Mouse (Mus musculus) hematopoietic stem cell, adult 5-6 weeks (primary cell): ENCODE results near the gene Rxfp2. TPM values are rescaled to one million over a fixed set of nuclear protein-coding genes. Genes with fewer than 3 reads are reported as not detected.

Experiments used
- ATAC-seq, 2 experiments: fragments of 125-278 bp in 1 of 2; replicated peaks in 1 of 2; 2 replicates each; pipeline ENCODE4 v1.8.0; 2016 to 2017; ENCODE audit warnings: inconsistent platforms in 2 of 2, mild to moderate bottlenecking in 2 of 2, moderate number of reproducible peaks in 2 of 2, low read depth in 1 of 2, moderate TSS enrichment in 1 of 2; ENCODE audit not compliant: low FRiP score in 2 of 2, poor library complexity in 2 of 2, severe bottlenecking in 2 of 2, insufficient read depth in 1 of 2, low TSS enrichment in 1 of 2
- total RNA-seq: library from RNA; stranded (forward); fragments of 172-1452, 232-1000 nt; gene quantifications from 2 replicates; pipeline ENCODE4 v1.2.3, GENCODE M21; 2017

Rxfp2 gene
- total RNA-seq, 1 experiment from 2014 or later, result not detected

DNA sequence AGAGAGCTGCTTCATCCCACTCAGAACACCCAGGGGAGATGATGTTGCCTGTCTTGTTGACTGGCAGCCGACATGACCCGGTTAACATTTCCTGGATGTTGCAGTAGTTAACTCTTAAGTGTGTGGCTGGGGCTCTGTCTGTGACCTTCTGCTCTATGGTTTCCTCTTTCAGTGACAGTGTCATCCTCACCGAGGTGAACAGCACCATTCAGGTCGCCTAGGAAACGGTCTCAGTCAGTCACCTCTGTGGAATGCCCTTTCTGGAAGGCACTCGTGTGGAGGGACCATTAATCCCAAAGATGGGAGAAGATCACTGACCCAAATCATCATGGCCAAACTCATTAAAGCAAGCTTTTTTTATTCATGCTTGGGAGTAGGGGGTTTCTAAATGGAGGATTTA lies 12.7 kb downstream of the Rxfp2 start:
- no peak for ATAC-seq

DNA sequence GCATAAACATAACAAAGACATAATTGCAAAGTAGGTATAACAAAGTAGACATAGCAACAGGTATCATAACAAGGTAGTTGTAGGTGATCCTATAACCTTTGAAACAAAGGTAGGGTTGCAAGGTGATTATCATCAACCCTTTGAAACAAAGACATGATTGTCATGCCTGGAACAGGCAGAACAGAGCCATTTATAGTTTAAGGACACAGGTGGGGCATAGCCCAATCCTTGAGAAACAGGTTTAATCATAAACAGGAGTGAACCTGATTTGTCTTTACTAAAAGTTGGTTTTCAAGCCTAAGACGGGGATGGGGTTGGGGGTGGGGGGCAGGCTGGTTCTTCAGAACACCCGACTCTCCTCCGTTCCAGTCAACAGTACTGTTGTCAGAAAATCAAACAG lies 13.2 kb downstream of the Rxfp2 start:
- no peak for ATAC-seq

GRCm38 (mm10) chr5:150032075-150032492 lies 13.6 kb downstream of the Rxfp2 start:
- no peak for ATAC-seq

DNA sequence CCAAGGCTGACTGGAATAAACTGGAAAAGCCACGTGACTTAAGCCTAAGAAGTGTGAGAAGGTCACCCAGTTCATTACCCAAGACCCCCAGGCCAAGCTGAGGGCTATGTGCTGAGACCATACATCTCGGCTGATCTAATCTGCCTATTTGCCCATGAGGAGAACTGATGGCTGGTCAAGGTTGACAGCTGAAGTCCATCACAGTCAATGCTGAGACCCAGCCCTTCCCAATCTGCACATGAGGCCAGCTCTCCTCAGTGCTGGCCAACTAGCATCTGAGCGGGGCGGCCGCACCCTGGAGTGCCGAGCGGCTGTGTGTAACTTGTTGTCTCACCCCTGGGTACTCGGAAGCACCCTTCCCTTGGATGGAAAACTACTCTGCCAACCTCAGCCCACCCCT lies 17.8 kb downstream of the Rxfp2 start:
- ATAC-seq, result no peak

DNA sequence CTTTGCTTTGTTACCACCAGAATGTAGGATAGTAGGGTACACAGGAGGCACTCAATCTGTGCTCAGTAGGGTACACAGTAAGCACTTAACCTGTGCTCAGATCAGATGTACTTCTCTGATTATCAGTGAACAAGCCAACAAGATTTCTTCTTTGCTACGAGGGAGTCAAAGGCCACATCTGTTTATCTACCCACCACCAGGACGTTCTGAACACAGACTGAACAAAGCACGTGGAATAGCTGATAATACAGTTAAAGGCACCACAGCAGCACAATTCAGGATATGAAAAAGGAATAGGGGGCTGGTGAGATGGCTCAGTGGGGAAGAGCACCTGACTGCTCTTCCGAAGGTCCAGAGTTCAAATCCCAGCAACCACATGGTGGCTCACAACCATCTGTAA lies 18.4 kb downstream of the Rxfp2 start:
- no peak for ATAC-seq

DNA sequence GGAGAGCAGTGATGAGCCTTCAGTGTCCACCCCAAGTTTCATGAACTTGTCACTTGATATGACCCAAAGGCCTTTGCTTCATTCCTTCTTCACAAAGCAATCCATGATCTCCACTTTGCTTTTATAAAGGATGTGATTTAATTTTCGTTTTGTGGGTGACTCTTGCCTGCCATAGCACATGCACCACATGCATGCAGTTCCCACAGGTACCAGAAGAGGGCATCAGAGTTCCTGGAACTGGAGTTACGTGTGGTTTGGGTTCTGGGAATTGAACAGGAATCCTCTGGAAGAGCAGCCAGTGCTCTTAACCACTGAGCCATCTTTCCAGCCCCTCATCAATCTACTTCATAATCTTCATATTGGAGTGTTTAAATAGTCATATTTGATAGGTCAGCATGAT lies 26.1 kb downstream of the Rxfp2 start:
- ATAC-seq, result no peak

- ATAC-seq, result no peak
Observed at GRCm38 (mm10) chr5:150046438-150046837, 28.0 kb downstream of the Rxfp2 start.

- no peak for ATAC-seq
Observed at GRCm38 (mm10) chr5:150049946-150050345, 31.5 kb downstream of the Rxfp2 start.

DNA sequence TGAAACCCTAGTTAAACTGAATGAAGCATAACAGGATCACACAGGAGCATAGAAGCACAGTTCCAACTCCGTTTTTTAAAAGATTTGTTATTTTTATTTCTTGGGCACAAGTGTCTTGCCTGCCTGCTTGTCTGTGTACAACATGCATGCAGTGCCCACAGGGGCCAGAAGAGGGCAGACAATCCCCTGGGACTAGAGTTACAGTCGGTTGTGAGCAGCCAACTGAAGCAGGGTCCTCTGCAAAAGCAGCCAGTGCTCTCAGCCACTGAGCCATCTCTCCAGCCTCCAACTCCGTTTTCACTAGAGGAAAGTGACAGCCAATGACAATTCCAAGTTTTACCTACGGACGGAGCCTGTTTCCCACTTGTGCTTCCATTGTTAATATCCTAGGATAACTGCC lies 33.4 kb downstream of the Rxfp2 start:
- ATAC-seq, result 0 out of 4 replicates have a peak, but pooled peaks of 1 of the 2 experiments have one; percentile 37

GRCm38 (mm10) chr5:150053294-150053693 lies 34.8 kb downstream of the Rxfp2 start:
- ATAC-seq, result no peak

DNA sequence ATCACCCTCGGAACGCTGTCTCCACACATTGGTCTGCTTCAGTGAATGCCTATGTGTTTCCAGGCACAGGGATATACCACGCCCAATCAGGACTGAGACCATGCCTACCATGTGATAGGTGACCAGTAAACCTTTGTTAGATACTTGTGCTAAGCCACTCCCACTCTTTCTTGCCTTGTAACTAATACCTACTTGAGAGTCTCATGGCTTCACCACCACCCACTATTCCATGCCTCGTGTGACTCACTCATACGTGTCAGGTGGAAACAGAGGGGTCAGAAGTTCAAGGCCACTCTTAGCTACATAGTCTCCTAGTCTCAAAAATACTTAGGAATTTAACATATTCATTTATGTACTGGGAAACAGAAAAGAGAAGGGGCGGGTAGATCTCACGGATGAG lies 35.5 kb downstream of the Rxfp2 start:
- no peak for ATAC-seq

- peak; percentile 49 to 51; a peak in 2 of 4 replicates for ATAC-seq
Observed at GRCm38 (mm10) chr5:150055322-150055721, 36.8 kb downstream of the Rxfp2 start.

GRCm38 (mm10) chr5:150056056-150056455 lies 37.6 kb downstream of the Rxfp2 start:
- ATAC-seq, result no peak

DNA sequence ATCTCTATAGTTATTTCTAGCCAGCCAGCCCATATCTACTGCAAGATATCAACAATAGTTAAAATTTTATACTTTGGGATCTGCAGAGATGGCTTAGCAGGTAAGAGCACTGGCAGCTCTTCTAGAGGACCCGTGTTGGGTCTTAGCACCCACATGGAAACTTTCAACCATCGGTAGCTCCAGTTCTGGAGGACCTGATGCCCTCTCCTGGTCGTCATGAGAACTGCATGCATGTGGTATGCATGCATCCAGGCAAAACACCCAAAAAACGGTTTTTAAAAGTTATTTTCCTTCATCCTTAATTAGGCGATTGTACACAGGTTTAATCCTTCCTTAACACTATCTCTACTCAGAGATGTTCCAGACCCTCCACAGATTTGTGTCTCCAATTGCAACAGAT lies 40.4 kb downstream of the Rxfp2 start:
- no peak for ATAC-seq

GRCm38 (mm10) chr5:150059466-150059865 lies 41.0 kb downstream of the Rxfp2 start:
- ATAC-seq, result no peak

- no peak for ATAC-seq
Observed at GRCm38 (mm10) chr5:150061086-150061485, 42.6 kb downstream of the Rxfp2 start.

DNA sequence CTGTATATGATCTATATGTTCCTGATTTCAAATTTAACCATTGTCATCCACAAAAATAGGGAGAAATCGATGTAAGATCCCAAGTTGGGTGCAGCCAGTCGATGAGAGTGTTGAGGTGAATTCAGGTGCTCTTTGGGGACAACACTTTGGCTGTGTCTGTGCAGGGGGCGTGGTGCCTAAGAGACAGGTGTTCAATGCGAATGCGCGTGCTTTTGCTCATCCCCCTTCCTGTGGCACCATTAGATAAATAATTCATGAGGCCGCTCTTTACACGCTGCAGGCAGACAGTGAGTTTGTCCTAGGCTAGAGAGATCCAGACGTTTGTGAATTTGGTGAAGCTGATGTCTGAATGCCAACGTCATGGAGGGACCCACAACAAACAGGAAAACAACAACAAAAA lies 45.8 kb downstream of the Rxfp2 start:
- no peak for ATAC-seq

- no peak for ATAC-seq
Observed at GRCm38 (mm10) chr5:150070086-150070485, 51.6 kb downstream of the Rxfp2 start.

- no peak for ATAC-seq
Observed at GRCm38 (mm10) chr5:150071738-150072137, 53.3 kb downstream of the Rxfp2 start.
